Mouse (Mus musculus) heart, adult 2 months (tissue): ENCODE results near the gene Gm4131.

ENCODE experiments used
- CTCF ChIP-seq: fragments of 200-600 bp; IDR thresholded peaks from 2 replicates; pipeline ENCODE4 v1.8.1; 2022; ENCODE audit warnings: antibody characterized with exemption, mild to moderate bottlenecking, moderate library complexity
- POLR2A ChIP-seq: fragments of 200-500 bp; IDR thresholded peaks from 2 replicates; pipeline ENCODE4 v1.6.1; 2011; ENCODE audit warnings: mild to moderate bottlenecking, low read depth, low read length, control low read depth; ENCODE audit not compliant: insufficient read depth

GRCm38 (mm10) chr14:62581768-62582167 is 15.0 kb upstream of the Gm4131 start:
- TF ChIP-seq CTCF (no peak), POLR2A (no peak)
